In the genomic region with DNA sequence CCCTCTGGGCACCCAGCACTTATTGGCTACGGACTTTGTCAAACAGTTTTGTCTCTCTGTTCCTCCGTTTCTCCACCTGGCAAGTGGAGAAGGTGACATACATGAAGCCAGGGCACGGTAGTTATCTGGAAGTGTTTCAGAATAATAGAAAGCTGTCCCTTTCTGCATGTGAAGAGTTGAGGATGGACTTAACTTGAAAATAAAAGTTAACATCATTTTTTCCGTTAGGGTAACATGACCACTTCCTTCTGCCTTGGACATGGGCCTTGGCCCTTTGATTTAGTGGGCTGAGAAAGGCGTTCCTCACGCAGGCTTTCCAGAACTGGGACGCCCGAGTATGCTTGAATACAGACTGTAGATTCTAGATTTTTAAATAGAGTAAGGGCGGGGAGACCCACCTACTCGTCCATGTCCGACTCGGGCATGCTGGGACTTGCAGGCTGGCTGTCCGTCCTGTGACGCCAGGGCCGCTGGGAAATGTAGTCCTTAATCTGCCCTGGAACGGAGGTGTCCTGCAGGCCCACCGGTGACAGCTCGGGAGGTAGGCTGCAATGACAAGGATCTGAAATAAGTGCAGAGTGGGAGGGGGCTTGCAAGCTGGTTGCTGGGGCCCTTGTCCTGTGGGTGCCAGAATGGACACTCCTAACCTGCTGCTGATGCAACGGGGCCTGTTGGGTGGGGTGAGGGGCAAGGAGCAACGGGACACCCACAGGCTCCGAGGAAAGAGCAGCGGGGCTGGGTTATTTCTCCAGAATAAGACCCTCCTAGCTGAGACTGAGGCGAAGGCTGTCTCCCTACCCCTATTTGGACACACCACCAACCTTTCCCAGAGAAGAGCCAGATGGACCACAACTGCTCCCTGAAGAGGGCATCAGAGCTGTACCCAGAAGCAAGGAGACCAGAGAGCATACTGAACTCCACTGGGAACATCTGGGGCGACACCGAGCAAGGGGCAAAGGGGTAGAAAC, we compare ENCODE assay signal across 8 mouse cellular contexts. TPM values are rescaled to one million over a fixed set of nuclear protein-coding genes. Genes with fewer than 3 reads are reported as not detected.
DNase-seq lines count a peak whose midpoint lies in the region; ATAC-seq and TF ChIP-seq lines count a peak whose summit lies in the region.

A gene (plus strand): TSS at position 475 of the 968 bp plus-strand sequence.

- WGBS in forebrain, embryonic 11.5 days, result 20% methylated on average over 25 of the region's 25 CpGs
- 14% methylated on average over 25 of the region's 25 CpGs for WGBS in heart, embryonic 15.5 days
- WGBS in liver, embryonic 12.5 days (ENCODE audit: insufficient replicate concordance), result 13% methylated on average over 25 of the region's 25 CpGs
- 14% methylated on average over 25 of the region's 25 CpGs for WGBS in stomach, embryonic 14.5 days

- H3K27me3 ChIP-seq in E14TG2a.4 (ENCODE audit: insufficient read depth, low read length), result peaks cover 14% of the 10 kb centered on the region; the same call in 1 of the 2 replicates
- no peaks in the 10 kb centered on the region for H3K27me3 ChIP-seq in forebrain, embryonic 11.5 days (ENCODE audit: control insufficient read depth, insufficient read depth, low read length)
- no peaks in the 10 kb centered on the region for H3K27me3 ChIP-seq in heart, embryonic 15.5 days
- no peaks in the 10 kb centered on the region for H3K27me3 ChIP-seq in liver, embryonic 12.5 days (replicated peaks)
- H3K27me3 ChIP-seq in stomach, embryonic 14.5 days (ENCODE audit: control insufficient read depth, insufficient read depth, low read length), result no peaks in the 10 kb centered on the region

- DNase-seq in c-Kit-positive CD71-positive TER-119-negative erythroid progenitor cells, embryonic 14.5 days (ENCODE audit: low read depth), result peak; percentile 46
- DNase-seq in forebrain, embryonic 11.5 days (ENCODE audit: low spot score), result peak; percentile 85
- DNase-seq in kidney, postnatal 14 days, result peak; percentile 90
- DNase-seq in natural killer cell, adult 2 months (ENCODE audit: low spot score in 2 of 2), result peak; percentile 58 to 59

- H3K9ac ChIP-seq in forebrain, embryonic 11.5 days (ENCODE audit: low read length), result peak within 1 kb of the TSS; percentile 49
- H3K9ac ChIP-seq in heart, embryonic 15.5 days, result peak within 1 kb of the TSS; percentile 69
- H3K9ac ChIP-seq in liver, embryonic 12.5 days, result peak within 1 kb of the TSS; percentile 64
- H3K9ac ChIP-seq in stomach, embryonic 14.5 days (replicated peaks; ENCODE audit: low read depth, low read length), result peak within 1 kb of the TSS; percentile 48

- H3K36me3 ChIP-seq in E14TG2a.4 (ENCODE audit: insufficient read depth, low read length), result peaks cover 6% of the 10 kb centered on the region; the same call in 1 of the 2 replicates
- H3K36me3 ChIP-seq in forebrain, embryonic 11.5 days (ENCODE audit: control insufficient read depth, insufficient read depth, low read length), result no peaks in the 10 kb centered on the region
- no peaks in the 10 kb centered on the region for H3K36me3 ChIP-seq in heart, embryonic 15.5 days
- peaks cover 6% of the 10 kb centered on the region for H3K36me3 ChIP-seq in liver, embryonic 12.5 days
- peaks cover 3% of the 10 kb centered on the region; the same call in 1 of the 2 replicates for H3K36me3 ChIP-seq in stomach, embryonic 14.5 days (ENCODE audit: control insufficient read depth, insufficient read depth, low read length)

- H3K27ac ChIP-seq in forebrain, embryonic 11.5 days (ENCODE audit: low read depth, low read length), result no peak within 1 kb of the TSS
- peak within 1 kb of the TSS; percentile 30; the same call in 1 of the 2 replicates for H3K27ac ChIP-seq in heart, embryonic 15.5 days
- H3K27ac ChIP-seq in liver, embryonic 12.5 days, result no peak within 1 kb of the TSS
- no peak within 1 kb of the TSS for H3K27ac ChIP-seq in stomach, embryonic 14.5 days (ENCODE audit: low read length)

- peak within 1 kb of the TSS; percentile 74 for H3K4me3 ChIP-seq in E14TG2a.4 (replicated peaks; ENCODE audit: low read length)
- H3K4me3 ChIP-seq in forebrain, embryonic 11.5 days (ENCODE audit: low read depth, low read length), result peak within 1 kb of the TSS; percentile 40
- peak within 1 kb of the TSS; percentile 70 for H3K4me3 ChIP-seq in heart, embryonic 15.5 days
- H3K4me3 ChIP-seq in liver, embryonic 12.5 days, result peak within 1 kb of the TSS; percentile 61
- peak within 1 kb of the TSS; percentile 57 for H3K4me3 ChIP-seq in stomach, embryonic 14.5 days (ENCODE audit: low read depth, low read length)

- no peaks in the 10 kb centered on the region for H3K9me3 ChIP-seq in E14TG2a.4 (ENCODE audit: low read length)
- no peaks in the 10 kb centered on the region for H3K9me3 ChIP-seq in forebrain, embryonic 11.5 days (ENCODE audit: control insufficient read depth, low read length)
- no peaks in the 10 kb centered on the region for H3K9me3 ChIP-seq in heart, embryonic 15.5 days (replicated peaks)
- no peaks in the 10 kb centered on the region for H3K9me3 ChIP-seq in liver, embryonic 12.5 days (replicated peaks)
- no peaks in the 10 kb centered on the region for H3K9me3 ChIP-seq in stomach, embryonic 14.5 days (ENCODE audit: control insufficient read depth, low read depth, low read length)

- no peak for TF ChIP-seq CTCF in E14TG2a.4 (conservative IDR thresholded peaks at IDR 0.05; ENCODE audit: low read length)

- H3K4me1 ChIP-seq in E14TG2a.4 (replicated peaks; ENCODE audit: low read depth, low read length), result peaks cover 52% of the 10 kb centered on the region
- peaks cover 5% of the 10 kb centered on the region; the same call in 1 of the 2 replicates for H3K4me1 ChIP-seq in forebrain, embryonic 11.5 days (replicated peaks; ENCODE audit: control insufficient read depth, insufficient read depth, low read length)
- peaks cover 9% of the 10 kb centered on the region for H3K4me1 ChIP-seq in heart, embryonic 15.5 days (replicated peaks)
- H3K4me1 ChIP-seq in liver, embryonic 12.5 days, result peaks cover 30% of the 10 kb centered on the region
- 0 out of 2 replicates have a peak, but pooled peaks cover 3% of the 10 kb centered on the region for H3K4me1 ChIP-seq in stomach, embryonic 14.5 days (ENCODE audit: control insufficient read depth, insufficient read depth, low read length)

- peak; percentile 90 for ATAC-seq in forebrain, embryonic 11.5 days (replicated peaks; ENCODE audit: low FRiP score)
- peak; percentile 78 for ATAC-seq in heart, embryonic 15.5 days (replicated peaks; ENCODE audit: insufficient number of reproducible peaks, insufficient read depth, low FRiP score, low read depth)
- ATAC-seq in liver, embryonic 12.5 days, result peak; percentile 81
- ATAC-seq in stomach, embryonic 14.5 days (ENCODE audit: insufficient number of reproducible peaks, insufficient read depth, low FRiP score, low read depth), result peak; percentile 91; the same call in 1 of the 2 replicates

- peak within 1 kb of the TSS; percentile 61 for H3K4me2 ChIP-seq in forebrain, embryonic 11.5 days (ENCODE audit: low read depth, low read length, severe bottlenecking)
- H3K4me2 ChIP-seq in heart, embryonic 15.5 days, result peak within 1 kb of the TSS; percentile 83
- H3K4me2 ChIP-seq in liver, embryonic 12.5 days, result peak within 1 kb of the TSS; percentile 76
- H3K4me2 ChIP-seq in stomach, embryonic 14.5 days (replicated peaks; ENCODE audit: low read depth, low read length), result peak within 1 kb of the TSS; percentile 57

RNA-seq across cellular contexts. Expression of the gene that starts here (rescaled TPM):
- polyA plus RNA-seq in forebrain, embryonic 11.5 days (2014; fragmentation: Nextera tagmentation; extraction: Ambion mirVana), result 34.1 and 36.8 TPM in 2 replicates
- 13.7 and 15.5 TPM in 2 replicates for polyA plus RNA-seq in heart, embryonic 15.5 days (2015; fragmentation: Nextera tagmentation; extraction: Ambion mirVana)
- 49.7 and 50.3 TPM in 2 replicates for polyA plus RNA-seq in liver, embryonic 12.5 days (2016; fragmentation: Nextera tagmentation; extraction: Ambion mirVana)
- 27.4 and 31.1 TPM in 2 replicates for polyA plus RNA-seq in stomach, embryonic 14.5 days (2014; fragmentation: Nextera tagmentation; extraction: Ambion mirVana)
